Mouse (Mus musculus) kidney, postnatal 36 days (tissue): ENCODE data around the gene Snrnp70.
"Not testable (repeated sequence)": the region's sequence is repeated elsewhere in the genome, so short reads cannot be mapped to it uniquely, and the experiment has no call there.

ENCODE experiments used
- DNase-seq, 2 experiments: peaks; one replicate each; pipeline ENCODE4 v3.0.0; 2021 to 2022; ENCODE audit warnings: mixed read lengths in 2 of 2

Snrnp70 gene

GRCm38 (mm10) chr7:45367020-45367880, 28.3 kb downstream of the Snrnp70 start:
- DNase-seq, result peak; percentile 96 to 98

- DNase-seq, result no peak
Measured at GRCm38 (mm10) chr7:45366652-45367019, 28.9 kb downstream of the Snrnp70 start, which contains the start of gene Ppfia3. Gene Ppfia3, minus strand, starts transcription at chr7:45367019.

GRCm38 (mm10) chr7:45365742-45366651, 29.5 kb downstream of the Snrnp70 start:
- DNase-seq, result peak; percentile 33 to 81

GRCm38 (mm10) chr7:45363983-45364382, 31.6 kb downstream of the Snrnp70 start:
- no peak for DNase-seq

- DNase-seq, result peak; percentile 26 to 58
Measured at GRCm38 (mm10) chr7:45362801-45363200, 32.7 kb downstream of the Snrnp70 start.

GRCm38 (mm10) chr7:45361243-45361804, 34.2 kb downstream of the Snrnp70 start:
- peak; percentile 59 to 76 for DNase-seq

GRCm38 (mm10) chr7:45360404-45361125, 35.0 kb downstream of the Snrnp70 start:
- no peak for DNase-seq

GRCm38 (mm10) chr7:45359081-45359480, 36.5 kb downstream of the Snrnp70 start:
- not testable (repeated sequence) for DNase-seq

GRCm38 (mm10) chr7:45356087-45356486, 39.5 kb downstream of the Snrnp70 start:
- peak in 1 of 2 experiments; percentile 43 for DNase-seq

- DNase-seq, result no peak
Measured at GRCm38 (mm10) chr7:45355318-45356020, 40.1 kb downstream of the Snrnp70 start.

- no peak for DNase-seq
Measured at GRCm38 (mm10) chr7:45353041-45353440, 42.5 kb downstream of the Snrnp70 start.

GRCm38 (mm10) chr7:45346905-45347304, 48.6 kb downstream of the Snrnp70 start:
- no peak for DNase-seq

- DNase-seq, result no peak
Measured at GRCm38 (mm10) chr7:45343543-45343942, 52.0 kb downstream of the Snrnp70 start.

- DNase-seq, result no peak
Measured at GRCm38 (mm10) chr7:45342081-45342480, 53.5 kb downstream of the Snrnp70 start.

GRCm38 (mm10) chr7:45341303-45341702, 54.2 kb downstream of the Snrnp70 start:
- peak; percentile 67 to 85 for DNase-seq

GRCm38 (mm10) chr7:45340669-45341068, 54.9 kb downstream of the Snrnp70 start:
- DNase-seq, result peak; percentile 43 to 62

- no peak for DNase-seq
Measured at GRCm38 (mm10) chr7:45340066-45340442, 55.5 kb downstream of the Snrnp70 start.

- peak; percentile 49 to 67 for DNase-seq
Measured at GRCm38 (mm10) chr7:45339410-45340065, 56.0 kb downstream of the Snrnp70 start.

GRCm38 (mm10) chr7:45338161-45338911, 57.2 kb downstream of the Snrnp70 start:
- DNase-seq, result peak; percentile 37 to 67

GRCm38 (mm10) chr7:45337469-45337868, 58.1 kb downstream of the Snrnp70 start:
- DNase-seq, result no peak
